Mouse (Mus musculus): ENCODE measurements around the gene Olfr1386. TPM values are rescaled to one million over a fixed set of nuclear protein-coding genes. Genes with fewer than 3 reads are reported as not detected.
"Not testable (repeated sequence)": the region's sequence is repeated elsewhere in the genome, so short reads cannot be mapped to it uniquely, and the experiment has no call there.

Olfr1386 gene
- total RNA-seq (2015; ENCODE audit: low replicate concordance) (not detected in 2 replicates), total RNA-seq (2017; ENCODE audit: low replicate concordance) (not detected in 2 replicates)

DNA sequence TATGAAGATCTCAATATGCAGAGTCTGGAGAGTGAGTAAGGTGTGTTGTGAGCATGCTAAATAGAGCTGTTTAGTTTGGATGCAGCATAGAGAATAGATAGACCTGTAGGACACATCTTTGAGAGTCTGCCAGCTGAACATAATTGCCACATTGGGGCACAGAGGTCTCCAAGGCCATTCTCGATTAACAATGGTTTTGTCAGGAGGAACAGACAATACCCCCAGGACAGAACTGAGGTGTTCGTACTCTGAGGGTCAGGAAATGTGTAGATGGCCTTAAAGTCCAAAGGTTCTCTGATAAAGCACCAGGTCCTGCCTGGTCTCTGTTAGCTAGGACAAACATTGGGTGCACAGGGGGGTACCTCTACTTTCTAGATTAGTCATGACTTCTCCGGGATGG is at the start of gene Olfr1386:
Gene Olfr1386 (plus strand): TSS at position 301 of the 400 bp plus-strand sequence.
- ATAC-seq (replicated peaks; ENCODE audit: low FRiP score, poor library complexity, severe bottlenecking), result not testable (repeated sequence)

DNA sequence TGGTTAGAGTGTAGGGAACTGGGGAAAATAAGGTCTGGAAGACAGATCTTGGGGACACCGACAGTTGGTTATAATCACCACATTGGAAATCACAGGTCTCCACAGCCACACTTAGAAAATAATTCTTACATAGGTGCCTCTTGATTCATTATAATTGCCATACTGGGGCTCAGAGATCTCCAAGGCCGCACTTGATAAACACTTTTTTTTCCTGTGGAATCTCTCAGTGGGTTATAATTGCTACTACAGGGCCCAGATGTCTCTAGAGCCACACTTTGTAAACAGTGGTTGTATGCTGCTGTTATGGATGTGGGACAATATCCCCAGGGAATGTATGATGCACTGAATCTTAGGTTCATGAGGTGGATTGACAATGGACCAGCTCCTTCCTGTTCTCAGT is 42.1 kb upstream of the Olfr1386 start, which contains the start of gene Olfr1389:
Gene Olfr1389 (plus strand): TSS at position 301 of the 400 bp plus-strand sequence.
- ATAC-seq (replicated peaks; ENCODE audit: low FRiP score, poor library complexity, severe bottlenecking), result no peak

DNA sequence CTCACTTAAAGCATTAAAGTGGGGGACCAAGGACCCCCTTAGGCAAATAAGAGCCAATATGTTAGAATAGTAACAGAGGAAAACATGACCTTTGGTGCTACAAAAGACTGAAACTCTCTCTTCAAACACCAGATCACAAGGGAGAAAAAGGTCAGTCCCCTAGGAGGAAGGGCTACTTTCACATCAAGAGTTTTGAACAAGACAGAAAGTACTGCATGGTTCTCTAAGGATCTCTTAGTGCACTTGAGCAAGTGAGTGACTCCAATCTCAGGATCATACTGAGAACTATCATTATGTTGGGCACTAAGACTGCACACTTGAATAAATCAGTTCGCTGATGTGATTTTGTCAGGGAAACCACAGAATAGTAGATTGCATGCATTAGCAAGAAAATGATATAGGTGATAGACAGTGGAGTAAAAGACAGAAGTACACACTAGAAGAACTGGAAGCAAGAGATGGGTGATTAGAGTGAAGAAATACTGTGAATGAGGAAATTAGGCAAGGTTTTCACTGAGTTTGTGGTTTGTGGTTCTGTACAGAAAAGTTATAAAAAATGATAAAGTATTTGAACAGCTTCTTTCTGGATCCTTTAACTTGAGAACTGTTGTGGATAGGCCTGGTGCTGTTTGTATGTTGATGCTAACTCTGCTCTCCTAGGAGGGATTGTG is 39.5 kb upstream of the Olfr1386 start:
- no peak for ATAC-seq (replicated peaks; ENCODE audit: low FRiP score, poor library complexity, severe bottlenecking)

DNA sequence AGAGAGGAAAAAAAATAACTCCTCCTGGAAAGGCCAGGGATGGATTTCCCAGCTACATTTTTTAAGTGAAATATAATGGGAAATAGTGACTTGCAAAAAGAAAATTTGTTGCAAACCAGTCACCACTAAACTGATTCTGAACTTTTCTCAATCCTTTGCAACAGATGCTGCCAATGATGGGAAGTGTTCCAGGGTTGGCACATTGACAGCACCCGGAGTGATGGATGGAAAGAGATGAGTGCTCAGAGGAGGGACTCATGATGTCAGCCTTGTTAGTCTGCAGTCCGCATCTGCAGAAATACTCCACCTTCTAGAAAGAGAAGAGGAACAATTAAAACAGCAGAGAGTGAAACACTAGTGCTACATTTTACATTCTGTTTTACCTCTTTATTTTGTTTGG is 35.2 kb upstream of the Olfr1386 start:
- no peak for ATAC-seq (replicated peaks; ENCODE audit: low FRiP score, poor library complexity, severe bottlenecking)

DNA sequence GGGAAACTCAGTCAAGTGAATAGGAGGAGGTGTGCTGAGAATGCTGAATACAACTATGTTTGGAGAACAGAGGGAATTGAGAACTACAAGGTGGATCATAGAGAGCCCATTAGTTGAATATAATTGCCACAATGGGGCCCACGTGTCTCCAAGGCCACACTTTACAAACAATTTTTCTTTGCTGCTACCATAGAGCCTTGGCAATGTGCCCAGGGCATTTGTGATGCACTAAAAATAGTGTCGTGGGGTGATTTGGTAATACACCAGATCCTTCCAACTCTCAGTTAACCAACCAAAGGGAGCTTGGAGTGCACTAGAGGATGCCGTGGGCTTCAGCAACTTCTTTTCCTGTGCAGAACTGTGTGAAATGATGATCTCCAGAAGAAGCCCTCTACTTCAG is 28.4 kb upstream of the Olfr1386 start, which contains the start of gene Olfr1388:
Gene Olfr1388 (plus strand): TSS at position 214 of the 400 bp plus-strand sequence.
- no peak for ATAC-seq (replicated peaks; ENCODE audit: low FRiP score, poor library complexity, severe bottlenecking)

DNA sequence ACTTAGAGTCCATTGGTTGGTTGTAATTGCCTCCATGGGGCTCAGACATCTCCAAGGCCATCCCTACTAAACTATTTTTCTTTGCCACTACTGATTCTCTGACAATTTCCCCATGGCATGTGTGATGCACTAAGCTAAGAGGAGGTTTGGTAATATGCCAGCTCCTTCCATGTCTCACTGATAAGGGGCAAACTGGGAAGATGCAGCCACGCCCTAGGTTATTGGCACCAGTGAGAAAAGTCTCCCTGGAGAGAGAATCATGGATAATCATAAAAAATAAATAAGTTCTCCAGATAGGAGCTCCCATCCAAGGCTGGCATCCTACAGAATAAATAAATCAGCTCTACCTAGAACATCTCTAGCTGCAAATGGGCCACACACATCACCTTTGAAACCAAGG is 9.8 kb upstream of the Olfr1386 start, which contains the start of gene Olfr1387:
Gene Olfr1387 (plus strand): TSS at position 301 of the 400 bp plus-strand sequence.
- ATAC-seq (replicated peaks; ENCODE audit: low FRiP score, poor library complexity, severe bottlenecking), result no peak

DNA sequence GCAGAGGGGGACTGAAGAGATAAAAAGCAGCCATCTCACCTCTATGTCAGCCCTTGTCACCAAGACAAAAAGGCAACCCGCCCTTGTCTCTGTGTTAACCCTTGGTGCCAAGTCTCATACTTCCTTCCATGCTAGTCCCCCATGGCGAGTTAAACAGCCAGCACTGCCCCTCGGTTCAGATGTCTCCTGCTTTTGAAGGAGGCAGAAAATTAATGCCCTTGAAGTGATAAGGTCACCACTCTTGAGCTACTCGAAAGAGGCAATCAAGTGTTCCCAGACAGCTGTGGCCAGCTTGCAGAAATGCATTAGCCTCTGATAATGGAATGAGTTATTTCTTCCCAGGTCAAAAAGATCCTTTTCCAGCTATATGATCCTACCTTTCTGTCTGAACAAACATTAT is 21.1 kb downstream of the Olfr1386 start:
- no peak for ATAC-seq (replicated peaks; ENCODE audit: low FRiP score, poor library complexity, severe bottlenecking)

DNA sequence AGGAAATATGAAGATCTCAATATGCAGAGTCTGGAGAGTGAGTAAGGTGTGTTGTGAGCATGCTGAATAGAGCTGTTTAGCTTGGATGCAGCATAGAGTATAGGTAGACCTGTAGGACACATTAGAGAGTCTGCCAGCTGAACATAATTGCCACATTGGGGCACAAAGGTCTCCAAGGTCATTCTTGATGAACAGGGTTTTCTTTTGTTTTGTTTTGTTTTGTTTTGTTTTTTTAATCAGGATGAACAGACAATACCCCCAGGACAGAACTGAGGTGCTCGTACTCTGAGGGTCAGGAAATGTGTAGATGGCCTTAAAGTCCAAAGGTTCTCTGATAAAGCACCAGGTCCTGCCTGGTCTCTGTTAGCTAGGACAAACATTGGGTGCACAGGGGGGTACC is 23.9 kb downstream of the Olfr1386 start, which contains the start of gene Olfr1385:
Gene Olfr1385 (plus strand): TSS at position 301 of the 400 bp plus-strand sequence.
- not testable (repeated sequence) for ATAC-seq (replicated peaks; ENCODE audit: low FRiP score, poor library complexity, severe bottlenecking)

DNA sequence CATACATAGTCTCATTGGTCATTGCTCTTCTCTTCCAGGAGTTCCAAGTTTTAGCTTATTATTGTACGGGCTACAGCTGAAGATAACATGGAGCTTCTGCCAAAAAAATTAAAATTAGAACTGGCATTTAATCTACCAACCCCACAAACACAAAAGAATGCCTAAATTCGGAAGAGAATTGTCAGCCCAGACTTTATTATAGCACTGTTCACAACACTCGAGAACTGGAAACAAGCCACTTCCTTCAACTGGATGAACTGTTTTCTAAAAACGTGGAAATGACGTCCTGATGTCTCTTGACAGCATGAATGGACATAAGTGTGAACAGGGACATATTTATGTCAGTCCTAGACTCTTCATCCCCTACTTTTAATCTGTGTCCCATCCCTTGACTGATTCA is 53.2 kb downstream of the Olfr1386 start:
- ATAC-seq (replicated peaks; ENCODE audit: low FRiP score, poor library complexity, severe bottlenecking), result no peak

DNA sequence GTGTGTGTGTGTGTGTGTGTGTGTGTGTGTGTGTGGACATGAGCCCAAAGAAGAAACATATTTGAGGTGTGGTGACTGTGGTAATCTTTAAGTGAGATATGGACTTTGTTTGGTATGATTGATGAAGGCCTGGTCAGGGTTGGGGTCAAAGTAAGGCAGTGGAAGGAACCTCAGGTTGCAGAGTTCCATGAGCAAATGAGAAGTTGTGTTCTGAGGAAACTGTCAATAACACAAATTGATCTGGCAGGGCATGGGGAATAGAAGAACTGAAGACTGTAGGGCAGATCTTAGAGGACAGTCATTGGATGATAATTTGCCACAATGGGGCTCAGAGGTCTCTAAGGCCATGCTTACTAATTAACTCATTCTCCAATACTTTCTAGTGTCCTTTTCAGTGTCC is 54.5 kb downstream of the Olfr1386 start, which contains the start of gene Olfr1383:
Gene Olfr1383 (plus strand): TSS at position 301 of the 400 bp plus-strand sequence.
- ATAC-seq (replicated peaks; ENCODE audit: low FRiP score, poor library complexity, severe bottlenecking), result no peak

Other genes with a start within 250 kb of the Olfr1386 start
- gene Mgat1, start 220.9 kb upstream of the Olfr1386 start, total RNA-seq (2015; ENCODE audit: low replicate concordance), result 9.0 and 10.2 TPM in 2 replicates
- gene Mgat1, start 220.9 kb upstream of the Olfr1386 start, total RNA-seq (2017; ENCODE audit: low replicate concordance), result 11.4 and 17.0 TPM in 2 replicates
- gene Olfr1393, start 186.7 kb upstream of the Olfr1386 start, total RNA-seq (2015; ENCODE audit: low replicate concordance), result not detected in 2 replicates
- gene Olfr1393, start 186.7 kb upstream of the Olfr1386 start, total RNA-seq (2017; ENCODE audit: low replicate concordance), result not detected in 2 replicates
- not detected in 2 replicates for gene Olfr1392, start 179.8 kb upstream of the Olfr1386 start, total RNA-seq (2015; ENCODE audit: low replicate concordance)
- gene Olfr1392, start 179.8 kb upstream of the Olfr1386 start, total RNA-seq (2017; ENCODE audit: low replicate concordance), result not detected in 2 replicates
- not detected in 2 replicates for gene Olfr10, start 160.3 kb upstream of the Olfr1386 start, total RNA-seq (2015; ENCODE audit: low replicate concordance)
- not detected in 2 replicates for gene Olfr10, start 160.3 kb upstream of the Olfr1386 start, total RNA-seq (2017; ENCODE audit: low replicate concordance)
- not detected in 2 replicates for gene Olfr1391, start 142.3 kb upstream of the Olfr1386 start, total RNA-seq (2015; ENCODE audit: low replicate concordance)
- gene Olfr1391, start 142.3 kb upstream of the Olfr1386 start, total RNA-seq (2017; ENCODE audit: low replicate concordance), result 0.34 TPM in 1 of 2 replicates, not detected in the other
- not detected in 2 replicates for gene Olfr1390, start 129.9 kb upstream of the Olfr1386 start, total RNA-seq (2015; ENCODE audit: low replicate concordance)
- 0.09 TPM in 1 of 2 replicates, not detected in the other for gene Olfr1390, start 129.9 kb upstream of the Olfr1386 start, total RNA-seq (2017; ENCODE audit: low replicate concordance)
- gene Olfr1389, start 42.0 kb upstream of the Olfr1386 start, total RNA-seq (2015; ENCODE audit: low replicate concordance), result not detected in 2 replicates
- gene Olfr1389, start 42.0 kb upstream of the Olfr1386 start, total RNA-seq (2017; ENCODE audit: low replicate concordance), result not detected in 2 replicates
- gene Olfr1388, start 28.4 kb upstream of the Olfr1386 start, total RNA-seq (2015; ENCODE audit: low replicate concordance), result 0.21 and 2.1 TPM in 2 replicates
- gene Olfr1388, start 28.4 kb upstream of the Olfr1386 start, total RNA-seq (2017; ENCODE audit: low replicate concordance), result 5.9 and 6.3 TPM in 2 replicates
- gene Olfr1387, start 9.7 kb upstream of the Olfr1386 start, total RNA-seq (2015; ENCODE audit: low replicate concordance), result not detected in 2 replicates
- not detected in 2 replicates for gene Olfr1387, start 9.7 kb upstream of the Olfr1386 start, total RNA-seq (2017; ENCODE audit: low replicate concordance)
- not detected in 2 replicates for gene Olfr1385, start 24.0 kb downstream of the Olfr1386 start, total RNA-seq (2015; ENCODE audit: low replicate concordance)
- gene Olfr1385, start 24.0 kb downstream of the Olfr1386 start, total RNA-seq (2017; ENCODE audit: low replicate concordance), result not detected in 2 replicates
- gene Olfr1384, start 41.7 kb downstream of the Olfr1386 start, total RNA-seq (2015; ENCODE audit: low replicate concordance), result not detected in 2 replicates
- not detected in 2 replicates for gene Olfr1384, start 41.7 kb downstream of the Olfr1386 start, total RNA-seq (2017; ENCODE audit: low replicate concordance)
- gene Olfr1383, start 54.6 kb downstream of the Olfr1386 start, total RNA-seq (2015; ENCODE audit: low replicate concordance), result not detected in 2 replicates
- gene Olfr1383, start 54.6 kb downstream of the Olfr1386 start, total RNA-seq (2017; ENCODE audit: low replicate concordance), result not detected in 2 replicates
- gene Olfr1382, start 63.2 kb downstream of the Olfr1386 start, total RNA-seq (2015; ENCODE audit: low replicate concordance), result not detected in 2 replicates
- not detected in 2 replicates for gene Olfr1382, start 63.2 kb downstream of the Olfr1386 start, total RNA-seq (2017; ENCODE audit: low replicate concordance)
- not detected in 2 replicates for gene Olfr1381, start 78.4 kb downstream of the Olfr1386 start, total RNA-seq (2015; ENCODE audit: low replicate concordance)
- gene Olfr1381, start 78.4 kb downstream of the Olfr1386 start, total RNA-seq (2017; ENCODE audit: low replicate concordance), result not detected in 2 replicates
- gene Olfr1380, start 91.8 kb downstream of the Olfr1386 start, total RNA-seq (2015; ENCODE audit: low replicate concordance), result not detected in 2 replicates
- gene Olfr1380, start 91.8 kb downstream of the Olfr1386 start, total RNA-seq (2017; ENCODE audit: low replicate concordance), result not detected in 2 replicates
- not detected in 2 replicates for gene Flt4, start 144.2 kb downstream of the Olfr1386 start, total RNA-seq (2015; ENCODE audit: low replicate concordance)
- not detected in 2 replicates for gene Flt4, start 144.2 kb downstream of the Olfr1386 start, total RNA-seq (2017; ENCODE audit: low replicate concordance)
- not detected in 2 replicates for gene Scgb3a1, start 198.6 kb downstream of the Olfr1386 start, total RNA-seq (2015; ENCODE audit: low replicate concordance)
- not detected in 2 replicates for gene Scgb3a1, start 198.6 kb downstream of the Olfr1386 start, total RNA-seq (2017; ENCODE audit: low replicate concordance)
- 32.4 and 50.1 TPM in 2 replicates for gene Cnot6, start 247.7 kb downstream of the Olfr1386 start, total RNA-seq (2015; ENCODE audit: low replicate concordance)
- 40.0 and 52.0 TPM in 2 replicates for gene Cnot6, start 247.7 kb downstream of the Olfr1386 start, total RNA-seq (2017; ENCODE audit: low replicate concordance)

Data from erythroblast, adult 5-6 weeks (primary cell).